Mouse (Mus musculus): ENCODE results near the gene Tmem45b. TPM values are rescaled to one million over a fixed set of nuclear protein-coding genes. Genes with fewer than 3 reads are reported as not detected.

The Tmem45b gene
- polyA plus RNA-seq, 1 experiment = 11.7 TPM

- Histone ChIP-seq H3K4me3 (ENCODE audit: control insufficient read depth, low read depth, low read length) (no peak overlapping the region), H3K36me3 (ENCODE audit: control insufficient read depth, insufficient read depth, low read length) (no peaks in the 10 kb centered on the region), H3K27ac (ENCODE audit: control insufficient read depth, insufficient read depth, low read depth, low read length) (no peak overlapping the region), H3K27me3 (ENCODE audit: control insufficient read depth, insufficient read depth, low read length) (no peaks in the 10 kb centered on the region), H3K4me1 (ENCODE audit: control insufficient read depth, insufficient read depth, low read length) (peaks cover 7% of the 10 kb centered on the region)
- TF ChIP-seq CTCF (IDR thresholded peaks at IDR 0.05; ENCODE audit: control insufficient read depth, insufficient read depth, insufficient replicate concordance, low read depth, low read length) (no peak), POLR2A (IDR thresholded peaks at IDR 0.05; ENCODE audit: control insufficient read depth, low read depth, low read length) (no peak)
Observed at GRCm38 (mm10) chr9:31444236-31444635, 20.0 kb downstream of the Tmem45b start.

GRCm38 (mm10) chr9:31441487-31441886, 22.8 kb downstream of the Tmem45b start:
- no peak for TF ChIP-seq CTCF (IDR thresholded peaks at IDR 0.05; ENCODE audit: control insufficient read depth, insufficient read depth, insufficient replicate concordance, low read depth, low read length)
- no peak for TF ChIP-seq POLR2A (IDR thresholded peaks at IDR 0.05; ENCODE audit: control insufficient read depth, low read depth, low read length)
- H3K27me3 ChIP-seq (ENCODE audit: control insufficient read depth, insufficient read depth, low read length) = no peaks in the 10 kb centered on the region
- no peak overlapping the region for H3K4me3 ChIP-seq (ENCODE audit: control insufficient read depth, low read depth, low read length)
- no peak overlapping the region for H3K27ac ChIP-seq (ENCODE audit: control insufficient read depth, insufficient read depth, low read depth, low read length)
- H3K36me3 ChIP-seq (ENCODE audit: control insufficient read depth, insufficient read depth, low read length) = no peaks in the 10 kb centered on the region
- H3K4me1 ChIP-seq (ENCODE audit: control insufficient read depth, insufficient read depth, low read length) = peaks cover 7% of the 10 kb centered on the region

GRCm38 (mm10) chr9:31440366-31440765, 23.9 kb downstream of the Tmem45b start:
- no peak overlapping the region for H3K27ac ChIP-seq (ENCODE audit: control insufficient read depth, insufficient read depth, low read depth, low read length)
- TF ChIP-seq POLR2A (IDR thresholded peaks at IDR 0.05; ENCODE audit: control insufficient read depth, low read depth, low read length) = no peak
- no peak for TF ChIP-seq CTCF (IDR thresholded peaks at IDR 0.05; ENCODE audit: control insufficient read depth, insufficient read depth, insufficient replicate concordance, low read depth, low read length)
- peaks cover 7% of the 10 kb centered on the region for H3K4me1 ChIP-seq (ENCODE audit: control insufficient read depth, insufficient read depth, low read length)
- H3K36me3 ChIP-seq (ENCODE audit: control insufficient read depth, insufficient read depth, low read length) = no peaks in the 10 kb centered on the region
- no peaks in the 10 kb centered on the region for H3K27me3 ChIP-seq (ENCODE audit: control insufficient read depth, insufficient read depth, low read length)
- no peak overlapping the region for H3K4me3 ChIP-seq (ENCODE audit: control insufficient read depth, low read depth, low read length)

- H3K4me3 ChIP-seq (ENCODE audit: control insufficient read depth, low read depth, low read length) = no peak overlapping the region
- H3K27ac ChIP-seq (ENCODE audit: control insufficient read depth, insufficient read depth, low read depth, low read length) = no peak overlapping the region
- TF ChIP-seq POLR2A (IDR thresholded peaks at IDR 0.05; ENCODE audit: control insufficient read depth, low read depth, low read length) (no peak), CTCF (IDR thresholded peaks at IDR 0.05; ENCODE audit: control insufficient read depth, insufficient read depth, insufficient replicate concordance, low read depth, low read length) (no peak)
- H3K27me3 ChIP-seq (ENCODE audit: control insufficient read depth, insufficient read depth, low read length) = no peaks in the 10 kb centered on the region
- H3K4me1 ChIP-seq (ENCODE audit: control insufficient read depth, insufficient read depth, low read length) = peaks cover 7% of the 10 kb centered on the region
- no peaks in the 10 kb centered on the region for H3K36me3 ChIP-seq (ENCODE audit: control insufficient read depth, insufficient read depth, low read length)
Observed at GRCm38 (mm10) chr9:31439341-31439740, 24.9 kb downstream of the Tmem45b start.

- Histone ChIP-seq H3K36me3 (ENCODE audit: control insufficient read depth, insufficient read depth, low read length) (no peaks in the 10 kb centered on the region), H3K27ac (ENCODE audit: control insufficient read depth, insufficient read depth, low read depth, low read length) (no peak overlapping the region), H3K4me1 (ENCODE audit: control insufficient read depth, insufficient read depth, low read length) (peaks cover 7% of the 10 kb centered on the region), H3K27me3 (ENCODE audit: control insufficient read depth, insufficient read depth, low read length) (no peaks in the 10 kb centered on the region), H3K4me3 (ENCODE audit: control insufficient read depth, low read depth, low read length) (no peak overlapping the region)
- TF ChIP-seq CTCF (IDR thresholded peaks at IDR 0.05; ENCODE audit: control insufficient read depth, insufficient read depth, insufficient replicate concordance, low read depth, low read length) (no peak), POLR2A (IDR thresholded peaks at IDR 0.05; ENCODE audit: control insufficient read depth, low read depth, low read length) (no peak)
Observed at GRCm38 (mm10) chr9:31438834-31439233, 25.4 kb downstream of the Tmem45b start.

- no peak for TF ChIP-seq POLR2A (IDR thresholded peaks at IDR 0.05; ENCODE audit: control insufficient read depth, low read depth, low read length)
- TF ChIP-seq CTCF (IDR thresholded peaks at IDR 0.05; ENCODE audit: control insufficient read depth, insufficient read depth, insufficient replicate concordance, low read depth, low read length) = no peak
- peaks cover 7% of the 10 kb centered on the region for H3K4me1 ChIP-seq (ENCODE audit: control insufficient read depth, insufficient read depth, low read length)
- no peak overlapping the region for H3K27ac ChIP-seq (ENCODE audit: control insufficient read depth, insufficient read depth, low read depth, low read length)
- H3K4me3 ChIP-seq (ENCODE audit: control insufficient read depth, low read depth, low read length) = no peak overlapping the region
- H3K36me3 ChIP-seq (ENCODE audit: control insufficient read depth, insufficient read depth, low read length) = no peaks in the 10 kb centered on the region
- no peaks in the 10 kb centered on the region for H3K27me3 ChIP-seq (ENCODE audit: control insufficient read depth, insufficient read depth, low read length)
Observed at GRCm38 (mm10) chr9:31437861-31438260, 26.4 kb downstream of the Tmem45b start.

GRCm38 (mm10) chr9:31435415-31435814, 28.8 kb downstream of the Tmem45b start:
- no peaks in the 10 kb centered on the region for H3K36me3 ChIP-seq (ENCODE audit: control insufficient read depth, insufficient read depth, low read length)
- no peak for TF ChIP-seq CTCF (IDR thresholded peaks at IDR 0.05; ENCODE audit: control insufficient read depth, insufficient read depth, insufficient replicate concordance, low read depth, low read length)
- TF ChIP-seq POLR2A (IDR thresholded peaks at IDR 0.05; ENCODE audit: control insufficient read depth, low read depth, low read length) = no peak
- no peak overlapping the region for H3K4me3 ChIP-seq (ENCODE audit: control insufficient read depth, low read depth, low read length)
- H3K27me3 ChIP-seq (ENCODE audit: control insufficient read depth, insufficient read depth, low read length) = no peaks in the 10 kb centered on the region
- H3K27ac ChIP-seq (ENCODE audit: control insufficient read depth, insufficient read depth, low read depth, low read length) = no peak overlapping the region
- H3K4me1 ChIP-seq (ENCODE audit: control insufficient read depth, insufficient read depth, low read length) = peaks cover 3% of the 10 kb centered on the region

- Histone ChIP-seq H3K4me3 (ENCODE audit: control insufficient read depth, low read depth, low read length) (no peak overlapping the region), H3K27ac (ENCODE audit: control insufficient read depth, insufficient read depth, low read depth, low read length) (no peak overlapping the region), H3K27me3 (ENCODE audit: control insufficient read depth, insufficient read depth, low read length) (no peaks in the 10 kb centered on the region), H3K36me3 (ENCODE audit: control insufficient read depth, insufficient read depth, low read length) (no peaks in the 10 kb centered on the region), H3K4me1 (ENCODE audit: control insufficient read depth, insufficient read depth, low read length) (peaks cover 3% of the 10 kb centered on the region)
- TF ChIP-seq POLR2A (IDR thresholded peaks at IDR 0.05; ENCODE audit: control insufficient read depth, low read depth, low read length) (no peak), CTCF (IDR thresholded peaks at IDR 0.05; ENCODE audit: control insufficient read depth, insufficient read depth, insufficient replicate concordance, low read depth, low read length) (no peak)
Observed at GRCm38 (mm10) chr9:31433431-31433830, 30.8 kb downstream of the Tmem45b start.

All from testis, adult 2 months (tissue).